Mouse (Mus musculus): ENCODE results near the gene Sntb2. TPM values are rescaled to one million over a fixed set of nuclear protein-coding genes. Genes with fewer than 3 reads are reported as not detected.
A peak's percentile ranks its signal among the peaks of the same experiment; 100 is the strongest.

Gene Sntb2
- polyA plus RNA-seq, 1 experiment, result 2.2 TPM

- no peak for DNase-seq (ENCODE audit: low read depth, low spot score)
Observed at GRCm38 (mm10) chr8:106929155-106929913, 6.2 kb upstream of the Sntb2 start.

GRCm38 (mm10) chr8:106929921-106930320 lies 5.6 kb upstream of the Sntb2 start:
- WGBS, result 71% methylated on average over 5 of the region's 5 CpGs
- no peak for DNase-seq (ENCODE audit: low read depth, low spot score)

More at GRCm38 (mm10) chr8:106929155-106929913, 6.2 kb upstream of the Sntb2 start:
- WGBS, result 29% methylated on average over 6 of the region's 6 CpGs

- no peak for DNase-seq (ENCODE audit: low read depth, low spot score)
- 56% methylated on average over 22 of the region's 22 CpGs for WGBS
Observed at GRCm38 (mm10) chr8:106932376-106933065, 3.0 kb upstream of the Sntb2 start.

- no peak for DNase-seq (ENCODE audit: low read depth, low spot score)
- WGBS, result 89% methylated on average over 4 of the region's 4 CpGs
Observed at GRCm38 (mm10) chr8:106933506-106934143, 1.9 kb upstream of the Sntb2 start.

GRCm38 (mm10) chr8:106934226-106934977 lies 1.1 kb upstream of the Sntb2 start:
- 83% methylated on average over 16 of the region's 16 CpGs for WGBS
- DNase-seq (ENCODE audit: low read depth, low spot score), result no peak

- DNase-seq (ENCODE audit: low read depth, low spot score), result no peak
- WGBS, result under 1% methylated on average over 52 of the region's 76 CpGs
Observed at GRCm38 (mm10) chr8:106935899-106936477, 438 bp downstream of the Sntb2 start.

GRCm38 (mm10) chr8:106936478-106937051 lies 1.0 kb downstream of the Sntb2 start:
- under 1% methylated on average over 26 of the region's 26 CpGs for WGBS
- peak; percentile 31 for DNase-seq (ENCODE audit: low read depth, low spot score)

- no peak for DNase-seq (ENCODE audit: low read depth, low spot score)
- 23% methylated on average over 14 of the region's 14 CpGs for WGBS
Observed at GRCm38 (mm10) chr8:106937081-106937800, 1.7 kb downstream of the Sntb2 start.

- no peak for DNase-seq (ENCODE audit: low read depth, low spot score)
- 80% methylated on average over 3 of the region's 3 CpGs for WGBS
Observed at GRCm38 (mm10) chr8:106941806-106942205, 6.3 kb downstream of the Sntb2 start.

GRCm38 (mm10) chr8:106943874-106944418 lies 8.4 kb downstream of the Sntb2 start:
- DNase-seq (ENCODE audit: low read depth, low spot score), result no peak
- 74% methylated on average over 3 of the region's 3 CpGs for WGBS

- no peak for DNase-seq (ENCODE audit: low read depth, low spot score)
- 61% methylated on average over 3 of the region's 3 CpGs for WGBS
Observed at GRCm38 (mm10) chr8:106944756-106945155, 9.2 kb downstream of the Sntb2 start.

GRCm38 (mm10) chr8:106948678-106949243 lies 13.2 kb downstream of the Sntb2 start:
- WGBS, result 85% methylated on average over 3 of the region's 3 CpGs
- no peak for DNase-seq (ENCODE audit: low read depth, low spot score)

- DNase-seq (ENCODE audit: low read depth, low spot score), result no peak
- 55% methylated on average over 4 of the region's 4 CpGs for WGBS
Observed at GRCm38 (mm10) chr8:106951707-106952106, 16.2 kb downstream of the Sntb2 start.

GRCm38 (mm10) chr8:106953571-106953970 lies 18.0 kb downstream of the Sntb2 start:
- 57% methylated on average over 4 of the region's 4 CpGs for WGBS

GRCm38 (mm10) chr8:106957086-106957485 lies 21.5 kb downstream of the Sntb2 start:
- no peak for DNase-seq (ENCODE audit: low read depth, low spot score)
- WGBS, result 78% methylated on average over 3 of the region's 3 CpGs

More at GRCm38 (mm10) chr8:106953571-106953970, 18.0 kb downstream of the Sntb2 start:
- DNase-seq (ENCODE audit: low read depth, low spot score), result no peak

GRCm38 (mm10) chr8:106958212-106958611 lies 22.7 kb downstream of the Sntb2 start:
- WGBS, result 75% methylated on average over 3 of the region's 3 CpGs
- no peak for DNase-seq (ENCODE audit: low read depth, low spot score)

GRCm38 (mm10) chr8:106959626-106960025 lies 24.1 kb downstream of the Sntb2 start:
- no peak for DNase-seq (ENCODE audit: low read depth, low spot score)
- WGBS, result 78% methylated on average over 2 of the region's 2 CpGs

- WGBS, result 71% methylated on average over 3 of the region's 3 CpGs
- no peak for DNase-seq (ENCODE audit: low read depth, low spot score)
Observed at GRCm38 (mm10) chr8:106962322-106962721, 26.8 kb downstream of the Sntb2 start.

All from large intestine, adult 2 months (tissue).